Mouse (Mus musculus) duodenum, adult 2 months (tissue): ENCODE data around the gene Rnf32. TPM values are rescaled to one million over a fixed set of nuclear protein-coding genes. Genes with fewer than 3 reads are reported as not detected.

Experiments used
- polyA plus RNA-seq: library from polyadenylated mRNA; depleted of rRNA; stranded (reverse); fragments of >200 nt; gene quantifications from 2 replicates; pipeline ENCODE4 v1.2.3, GENCODE M21; 2012; ENCODE audit warnings: low replicate concordance; rRNA removed

The Rnf32 gene
- 3.4 and 4.6 TPM in 2 replicates for polyA plus RNA-seq

DNA sequence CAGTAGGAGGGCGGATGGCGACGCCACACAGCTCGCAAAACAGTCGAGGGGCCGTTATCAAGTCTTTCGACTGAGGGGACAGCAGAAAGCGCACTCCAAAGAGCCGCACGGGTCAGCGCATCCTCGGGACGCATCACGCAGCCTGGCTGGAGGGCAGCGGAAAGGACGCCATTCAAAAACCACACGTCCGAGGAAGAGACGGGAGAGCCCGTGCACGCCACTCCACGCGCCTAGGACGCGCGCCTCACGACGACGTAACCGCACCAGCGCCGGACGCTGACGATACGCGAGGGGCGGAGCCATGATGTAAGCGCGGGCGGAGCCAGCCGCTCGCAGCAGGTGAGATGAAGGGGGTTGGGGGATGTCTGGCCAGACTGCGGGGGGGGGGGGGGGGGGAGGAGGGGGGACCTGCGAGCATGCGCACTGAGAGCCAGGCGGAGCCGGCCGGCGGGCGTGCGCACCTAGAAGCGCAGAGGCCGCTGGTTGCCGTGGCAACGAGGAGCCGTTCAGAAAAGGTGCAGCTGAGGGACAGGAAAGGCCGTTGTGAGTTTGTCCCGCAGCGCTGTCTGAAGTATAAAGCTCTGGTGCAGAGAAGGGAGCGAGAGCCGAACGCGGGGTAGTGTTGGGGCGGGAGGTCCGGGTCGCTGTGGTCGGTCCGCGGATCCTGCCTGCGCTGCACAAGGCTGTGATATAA is at the start of gene Rnf32:
TSS of gene Rnf32 (plus strand) at position 423 of the 694 bp plus-strand sequence.

Other genes with a start within 250 kb of the Rnf32 start
- gene Lmbr1, start 182.4 kb downstream of the Rnf32 start, polyA plus RNA-seq, result 1.0 and 1.5 TPM in 2 replicates
- 0.77 and 1.3 TPM in 2 replicates for gene Nom1, start 238.7 kb downstream of the Rnf32 start, polyA plus RNA-seq